Mouse (Mus musculus): Measurements from ENCODE around the gene Cygb.

The Cygb gene

GRCm38 (mm10) chr11:116654255-116654821, at the start of gene Cygb:
Cygb (minus strand) TSS chr11:116654313.
- peak; percentile 31 for DNase-seq

DNA sequence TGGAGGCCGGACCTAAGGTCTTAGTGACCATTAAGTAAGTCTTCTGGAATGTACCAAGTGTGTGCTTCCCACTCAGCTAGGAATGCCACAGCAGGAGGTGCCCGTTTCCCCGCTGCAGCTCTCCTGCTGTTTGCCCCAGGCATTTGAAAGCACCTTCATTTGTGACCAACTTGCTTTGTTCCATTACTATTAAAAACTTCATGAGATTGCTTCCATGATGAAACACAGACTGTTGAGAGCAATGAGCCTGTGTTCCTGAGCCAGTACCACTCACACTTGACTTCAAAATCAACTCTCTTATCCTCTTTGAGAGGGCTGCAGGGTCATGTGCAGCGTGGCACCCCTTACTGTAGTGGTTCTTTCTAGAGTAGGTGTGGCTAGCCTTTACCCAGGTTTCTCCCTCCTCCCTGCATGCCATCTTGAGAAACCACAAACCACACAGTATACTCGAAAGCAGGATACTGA, 47.3 kb upstream of the Cygb start:
- peak; percentile 56 for DNase-seq

DNA sequence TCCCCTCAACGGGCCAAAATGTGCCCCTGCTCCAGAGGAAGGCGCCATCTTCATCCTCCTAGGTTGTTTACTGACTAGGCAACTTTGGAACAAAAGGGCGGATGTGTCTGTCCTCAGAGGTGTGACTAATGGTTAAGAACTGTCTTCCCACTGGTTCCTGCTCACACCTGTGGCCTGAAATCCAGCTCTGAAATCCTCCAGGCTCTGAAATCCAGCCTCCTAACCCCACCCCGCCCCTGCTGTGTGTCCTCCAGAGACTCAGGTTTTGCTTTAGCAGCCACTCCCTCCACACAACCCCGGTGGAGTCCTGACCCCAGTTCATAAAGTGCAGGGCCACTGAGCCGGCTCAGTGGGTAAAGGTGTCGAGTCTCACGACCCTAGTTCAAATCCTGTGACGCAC, 43.4 kb upstream of the Cygb start:
- DNase-seq: no peak

- DNase-seq: no peak
These were observed 42.3 kb upstream of the Cygb start for GRCm38 (mm10) chr11:116696426-116696825.

- DNase-seq: no peak
These were observed 41.2 kb upstream of the Cygb start for GRCm38 (mm10) chr11:116695194-116695880.

- peak; percentile 78 for DNase-seq
These were observed 40.4 kb upstream of the Cygb start for GRCm38 (mm10) chr11:116694250-116695193.

- no peak for DNase-seq
These were observed 39.8 kb upstream of the Cygb start for GRCm38 (mm10) chr11:116693899-116694249.

DNA sequence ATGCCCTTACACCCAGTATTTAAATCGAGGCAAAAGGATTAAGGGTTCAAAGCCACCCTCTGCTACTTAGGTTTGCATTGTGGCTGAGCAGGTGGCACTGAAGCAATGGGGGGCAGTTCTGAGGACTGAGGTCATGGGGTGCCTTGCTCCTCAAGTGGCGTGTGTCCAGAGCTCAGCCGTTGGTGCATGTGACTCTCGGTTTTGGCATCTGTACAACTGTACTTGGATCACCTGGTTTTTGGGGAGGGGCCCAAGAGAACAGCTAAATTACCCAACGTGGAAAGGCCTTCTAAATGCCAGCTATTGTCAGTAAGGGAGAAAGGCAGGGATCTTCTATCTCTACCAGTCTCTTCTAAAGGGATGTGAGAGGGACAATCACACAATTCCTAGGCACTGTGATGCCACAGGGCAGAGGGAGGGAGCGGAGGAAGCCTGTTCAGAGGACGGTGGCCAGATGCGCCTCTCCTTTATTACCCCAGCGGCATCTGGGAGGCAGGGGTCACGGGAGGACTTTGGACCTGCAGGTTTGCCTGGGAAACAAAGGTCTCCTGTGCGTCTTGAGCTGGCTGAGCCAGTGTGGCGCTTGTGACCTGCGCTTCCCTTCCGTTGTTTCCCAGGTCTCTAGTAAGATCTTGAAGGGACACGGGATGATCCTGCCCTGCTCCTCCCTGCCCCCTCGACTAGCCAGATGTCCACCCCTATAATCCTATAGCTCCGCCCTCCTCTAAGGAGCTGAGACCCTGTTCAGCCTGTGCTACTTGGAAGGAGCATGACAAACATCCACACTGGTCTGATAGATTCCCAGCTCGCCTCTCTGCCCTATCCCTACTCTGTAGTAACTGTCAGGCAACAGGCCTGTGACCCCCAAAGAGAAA, 36.8 kb upstream of the Cygb start:
- peak; percentile 65 for DNase-seq

DNA sequence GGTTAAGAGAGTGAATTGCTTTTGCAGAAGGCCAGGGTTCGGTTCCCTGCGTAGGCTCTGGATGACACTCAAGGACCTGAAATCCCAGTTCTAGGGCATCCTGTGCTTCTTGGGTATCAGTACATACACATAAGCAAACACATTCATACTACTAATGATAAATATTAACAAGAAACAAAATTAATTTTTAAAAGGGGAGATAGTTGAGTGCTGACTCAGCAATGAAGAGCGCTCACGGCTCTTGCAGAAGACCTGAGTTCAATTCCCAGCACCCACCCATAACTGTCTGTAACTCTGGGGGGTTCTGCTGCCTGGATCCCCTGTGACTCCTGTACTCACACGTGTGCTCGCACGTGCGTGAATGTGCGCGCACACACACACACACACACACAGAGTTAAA, 35.5 kb upstream of the Cygb start:
- DNase-seq: no peak

DNA sequence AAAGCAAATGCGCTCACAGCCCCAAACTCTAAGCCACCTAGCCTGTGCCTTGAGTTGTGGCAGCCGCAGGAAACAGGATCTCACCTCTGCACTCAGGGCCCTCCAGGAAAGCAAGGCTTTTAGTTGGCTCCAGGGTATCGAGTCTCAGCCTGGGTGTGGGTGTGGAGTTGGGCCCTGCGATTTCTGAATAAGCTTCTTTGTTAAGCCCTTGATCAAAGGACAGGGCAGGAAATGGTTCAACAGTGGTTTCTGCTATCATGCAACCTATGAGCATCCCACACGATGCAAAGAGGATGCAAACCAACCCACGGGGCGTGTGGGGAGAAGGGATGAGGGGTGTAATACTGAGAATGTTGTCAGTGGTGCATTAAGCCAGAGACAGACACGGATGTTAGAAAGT, 33.8 kb upstream of the Cygb start:
- no peak for DNase-seq

GRCm38 (mm10) chr11:116685729-116686128, 31.6 kb upstream of the Cygb start:
- peak; percentile 46 for DNase-seq

GRCm38 (mm10) chr11:116683777-116684176, 29.7 kb upstream of the Cygb start:
- DNase-seq: peak; percentile 61

- DNase-seq: peak; percentile 73
These were observed 28.5 kb upstream of the Cygb start for GRCm38 (mm10) chr11:116682501-116683144.

- no peak for DNase-seq
These were observed 27.0 kb upstream of the Cygb start for GRCm38 (mm10) chr11:116681147-116681546.

DNA sequence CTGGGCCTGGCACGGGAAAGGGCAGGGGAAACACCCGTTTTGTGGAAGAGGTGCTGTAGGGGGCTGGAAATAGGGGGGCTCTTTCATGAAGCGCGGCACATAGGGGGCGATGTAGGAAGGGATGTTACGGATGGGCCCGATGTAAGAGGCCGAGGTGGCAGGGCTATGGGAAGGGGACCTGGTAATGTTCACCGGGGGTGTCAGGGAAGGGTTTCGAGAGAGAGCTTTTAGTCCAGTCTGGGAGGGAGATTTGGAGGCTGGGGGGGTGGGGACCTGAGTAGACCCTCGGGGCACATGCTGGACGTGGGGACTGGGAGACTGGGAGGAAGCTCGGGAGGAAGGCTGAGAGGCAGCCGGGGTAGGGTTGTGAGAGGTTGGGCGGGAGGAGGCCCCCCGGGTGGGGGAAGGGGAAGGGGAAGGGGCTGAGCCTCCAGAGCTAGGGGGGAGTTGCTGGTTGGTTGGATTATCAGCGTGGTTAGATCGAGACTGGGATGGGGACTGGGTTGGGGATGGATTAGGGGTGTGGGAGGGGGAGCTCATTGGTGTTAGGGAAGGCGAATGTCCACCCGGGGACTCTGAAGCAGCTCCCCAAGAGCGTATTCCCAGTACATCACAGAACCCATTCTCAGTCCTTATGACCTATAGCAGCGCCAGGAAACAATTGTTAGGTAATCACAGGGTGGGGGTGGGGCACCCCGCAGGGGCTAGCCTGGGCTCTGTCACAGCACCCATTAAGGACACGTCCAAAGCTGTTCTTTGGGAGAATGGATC, 26.4 kb upstream of the Cygb start:
- DNase-seq: no peak

DNA sequence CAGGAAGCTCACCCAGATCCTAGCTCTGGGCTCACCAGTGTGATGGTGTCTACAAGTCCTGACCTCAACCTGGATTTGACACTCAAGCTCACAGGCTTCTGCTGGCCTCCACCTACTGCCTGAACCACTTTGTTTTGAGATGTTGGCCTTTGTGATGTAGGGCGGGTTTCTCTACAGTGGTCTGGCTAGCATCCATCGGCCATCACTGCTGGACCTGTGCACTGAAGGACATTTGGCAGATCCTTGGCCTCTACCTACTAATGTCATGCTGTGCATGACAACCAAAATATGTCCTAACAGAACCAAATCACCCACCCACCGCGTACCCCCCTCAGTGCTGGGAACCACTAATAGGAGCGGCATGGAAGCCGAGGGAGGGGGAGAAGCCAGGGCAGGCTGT, 25.0 kb upstream of the Cygb start:
- DNase-seq: no peak

- no peak for DNase-seq
These were observed 23.8 kb upstream of the Cygb start for GRCm38 (mm10) chr11:116677711-116678441.

GRCm38 (mm10) chr11:116676175-116676976, 22.3 kb upstream of the Cygb start:
- no peak for DNase-seq

GRCm38 (mm10) chr11:116675429-116675828, 21.3 kb upstream of the Cygb start:
- peak; percentile 80 for DNase-seq
